Mouse (Mus musculus): ENCODE measurements at regions not wholly inside any gene's neighbourhood (a gene's known extent, or its start where the extent isn't known, plus 50 kb on each side); places are given as distances from the start of the nearest gene placed in this dataset.

- Histone ChIP-seq H3K4me1 (no peaks in the 10 kb centered on the region), H3K27ac (replicated peaks) (no peak overlapping the region), H3K27me3 (replicated peaks; ENCODE audit: low read depth, poor library complexity, severe bottlenecking) (no peaks in the 10 kb centered on the region), H3K36me3 (replicated peaks) (no peaks in the 10 kb centered on the region), H3K4me3 (no peak overlapping the region), H3K9me3 (no peaks in the 10 kb centered on the region)
- DNase-seq (ENCODE audit: low spot score), result no peak
- 93% methylated on average over 5 of the region's 5 CpGs for WGBS
Measured at GRCm38 (mm10) chr1:76212486-76212885, 666.4 kb downstream of the Slc4a3 start.

- no peak for DNase-seq (ENCODE audit: low spot score)
- peaks cover 24% of the 10 kb centered on the region for H3K4me1 ChIP-seq
- H3K27me3 ChIP-seq (replicated peaks; ENCODE audit: low read depth, poor library complexity, severe bottlenecking), result no peaks in the 10 kb centered on the region
- no peaks in the 10 kb centered on the region for H3K9me3 ChIP-seq
- no peak overlapping the region for H3K27ac ChIP-seq (replicated peaks)
- WGBS, result 71% methylated on average over 3 of the region's 3 CpGs
- no peaks in the 10 kb centered on the region for H3K36me3 ChIP-seq (replicated peaks)
- no peak overlapping the region for H3K4me3 ChIP-seq
Measured at GRCm38 (mm10) chr1:76244721-76245120, 698.7 kb downstream of the Slc4a3 start.

DNA sequence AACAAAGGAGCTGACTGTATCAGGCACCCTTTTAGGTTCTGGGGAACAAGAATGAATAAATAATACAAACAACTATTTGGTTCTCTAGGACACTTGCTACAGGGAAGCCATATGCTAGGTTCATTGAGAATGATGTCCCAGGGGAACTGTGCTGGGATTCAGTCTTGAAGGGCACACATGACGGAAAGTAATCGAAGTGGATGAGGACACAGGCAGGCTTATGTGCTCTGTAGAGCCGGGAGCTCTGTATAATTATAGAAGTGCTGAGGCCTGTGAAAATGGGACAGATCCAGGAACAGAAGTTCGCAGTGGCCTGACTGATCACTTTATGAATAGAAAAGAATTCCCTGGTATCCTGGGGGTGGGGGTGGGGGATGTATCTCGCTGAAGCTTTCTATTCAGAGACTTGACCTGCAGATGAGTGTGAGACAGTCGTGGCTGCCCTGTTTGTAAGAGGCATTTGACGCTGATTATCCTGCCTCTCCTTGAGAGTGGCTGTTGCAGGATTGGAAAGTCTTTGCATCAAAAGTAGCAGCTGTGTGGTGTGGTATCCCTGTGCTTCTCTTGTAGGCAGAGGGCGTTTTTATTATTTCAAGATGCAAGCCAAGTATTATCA, 700.2 kb downstream of the Slc4a3 start:
- no peak overlapping the region for H3K4me3 ChIP-seq
- H3K27ac ChIP-seq (replicated peaks), result 0 out of 2 replicates have a peak overlapping the region, but pooled peaks have one; percentile 30
- no peaks in the 10 kb centered on the region for H3K9me3 ChIP-seq
- H3K27me3 ChIP-seq (replicated peaks; ENCODE audit: low read depth, poor library complexity, severe bottlenecking), result no peaks in the 10 kb centered on the region
- 30% methylated on average over 8 of the region's 8 CpGs for WGBS
- peak; percentile 21 for DNase-seq (ENCODE audit: low spot score)
- peaks cover 35% of the 10 kb centered on the region for H3K4me1 ChIP-seq
- no peaks in the 10 kb centered on the region for H3K36me3 ChIP-seq (replicated peaks)

DNA sequence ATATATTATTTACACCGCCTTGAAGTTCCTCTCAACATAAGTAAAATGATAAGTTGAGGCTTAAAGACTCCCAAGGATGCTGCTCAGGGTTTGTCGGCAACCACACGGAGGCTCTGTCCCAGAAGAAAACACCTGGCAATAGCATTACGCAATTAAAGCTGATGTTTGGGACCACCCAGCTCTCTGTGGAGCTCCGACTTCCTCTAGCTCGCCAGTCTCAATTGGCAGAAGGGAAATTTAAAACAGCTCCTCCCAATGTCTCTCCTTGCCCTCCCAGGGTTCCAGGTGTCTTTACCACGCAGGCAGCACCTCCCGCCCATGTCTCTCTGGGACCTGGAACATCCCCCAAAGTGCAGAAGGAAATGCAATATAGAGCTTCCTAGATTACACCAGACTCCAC, 701.1 kb downstream of the Slc4a3 start:
- 39% methylated on average over 8 of the region's 8 CpGs for WGBS
- Histone ChIP-seq H3K27me3 (replicated peaks; ENCODE audit: low read depth, poor library complexity, severe bottlenecking) (no peaks in the 10 kb centered on the region), H3K36me3 (replicated peaks) (no peaks in the 10 kb centered on the region), H3K4me3 (no peak overlapping the region), H3K27ac (replicated peaks) (no peak overlapping the region), H3K4me1 (peaks cover 39% of the 10 kb centered on the region), H3K9me3 (no peaks in the 10 kb centered on the region)
- peak; percentile 37 for DNase-seq (ENCODE audit: low spot score)

DNA sequence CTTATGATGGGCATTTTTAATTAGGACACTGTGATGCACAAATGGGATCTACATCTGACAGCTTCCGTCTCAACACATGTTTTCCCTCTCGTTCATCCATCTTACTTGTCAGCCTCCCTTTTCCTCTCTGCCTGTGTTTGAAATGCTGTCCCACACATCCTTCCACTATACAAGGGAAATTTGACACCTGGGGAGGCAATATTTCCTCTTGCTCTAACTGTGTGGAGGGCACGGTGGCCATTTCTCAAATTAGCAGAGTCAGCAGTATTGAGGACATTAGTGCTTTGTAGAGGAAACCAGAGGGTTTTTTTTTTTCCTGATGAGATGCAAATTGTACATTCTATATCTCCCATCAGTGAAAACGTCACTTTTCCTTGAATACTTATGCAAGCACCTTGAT, 712.2 kb downstream of the Slc4a3 start:
- DNase-seq (ENCODE audit: low spot score), result no peak
- Histone ChIP-seq H3K36me3 (replicated peaks) (no peaks in the 10 kb centered on the region), H3K27me3 (replicated peaks; ENCODE audit: low read depth, poor library complexity, severe bottlenecking) (no peaks in the 10 kb centered on the region), H3K9me3 (no peaks in the 10 kb centered on the region), H3K27ac (replicated peaks) (no peak overlapping the region), H3K4me3 (no peak overlapping the region), H3K4me1 (peaks cover 13% of the 10 kb centered on the region)
- 44% methylated on average over 4 of the region's 4 CpGs for WGBS

DNA sequence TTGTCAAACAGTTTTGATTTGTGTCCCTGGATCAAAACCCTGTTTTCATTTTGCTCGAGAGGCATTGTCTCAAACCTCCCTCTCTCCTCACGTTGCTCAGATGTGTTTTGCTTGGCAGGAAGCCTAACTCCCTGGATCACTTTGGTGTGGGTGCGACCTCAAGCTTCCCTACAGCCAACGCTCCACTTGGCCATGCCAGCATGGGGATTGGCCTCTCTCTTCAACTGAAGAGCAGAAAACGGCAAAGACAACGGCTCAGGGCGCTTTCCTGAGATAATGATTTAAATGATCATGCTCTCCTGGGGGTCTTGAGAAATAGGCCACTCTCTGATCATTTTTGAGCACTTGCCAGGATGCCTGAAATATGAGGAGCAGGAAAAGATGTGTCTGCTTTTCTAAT, 730.1 kb downstream of the Slc4a3 start:
- no peaks in the 10 kb centered on the region for H3K36me3 ChIP-seq (replicated peaks)
- H3K9me3 ChIP-seq, result no peaks in the 10 kb centered on the region
- H3K27me3 ChIP-seq (replicated peaks; ENCODE audit: low read depth, poor library complexity, severe bottlenecking), result no peaks in the 10 kb centered on the region
- DNase-seq (ENCODE audit: low spot score), result no peak
- no peaks in the 10 kb centered on the region for H3K4me1 ChIP-seq
- no peak overlapping the region for H3K4me3 ChIP-seq
- no peak overlapping the region for H3K27ac ChIP-seq (replicated peaks)
- 54% methylated on average over 7 of the region's 7 CpGs for WGBS

- no peak overlapping the region for H3K27ac ChIP-seq (replicated peaks)
- 70% methylated on average over 3 of the region's 3 CpGs for WGBS
- H3K36me3 ChIP-seq (replicated peaks), result no peaks in the 10 kb centered on the region
- H3K4me1 ChIP-seq, result no peaks in the 10 kb centered on the region
- H3K4me3 ChIP-seq, result no peak overlapping the region
- no peaks in the 10 kb centered on the region for H3K9me3 ChIP-seq
- H3K27me3 ChIP-seq (replicated peaks; ENCODE audit: low read depth, poor library complexity, severe bottlenecking), result no peaks in the 10 kb centered on the region
- DNase-seq (ENCODE audit: low spot score), result no peak
Measured at GRCm38 (mm10) chr1:76276624-76277023, 730.6 kb downstream of the Slc4a3 start.

GRCm38 (mm10) chr1:76283322-76283721, 737.3 kb downstream of the Slc4a3 start:
- Histone ChIP-seq H3K9me3 (no peaks in the 10 kb centered on the region), H3K4me1 (no peaks in the 10 kb centered on the region), H3K27me3 (replicated peaks; ENCODE audit: low read depth, poor library complexity, severe bottlenecking) (no peaks in the 10 kb centered on the region), H3K36me3 (replicated peaks) (no peaks in the 10 kb centered on the region), H3K4me3 (no peak overlapping the region), H3K27ac (replicated peaks) (no peak overlapping the region)
- DNase-seq (ENCODE audit: low spot score), result no peak
- 62% methylated on average over 3 of the region's 3 CpGs for WGBS

- Histone ChIP-seq H3K36me3 (replicated peaks) (no peaks in the 10 kb centered on the region), H3K27ac (replicated peaks) (no peak overlapping the region), H3K4me3 (no peak overlapping the region), H3K9me3 (no peaks in the 10 kb centered on the region), H3K4me1 (peaks cover 9% of the 10 kb centered on the region; the same call in 1 of the 2 replicates), H3K27me3 (replicated peaks; ENCODE audit: low read depth, poor library complexity, severe bottlenecking) (no peaks in the 10 kb centered on the region)
- 70% methylated on average over 4 of the region's 4 CpGs for WGBS
- peak; percentile 10 for DNase-seq (ENCODE audit: low spot score)
Measured at GRCm38 (mm10) chr1:76322943-76323559, 777.0 kb downstream of the Slc4a3 start.

GRCm38 (mm10) chr1:76323592-76323991, 777.5 kb downstream of the Slc4a3 start:
- H3K4me3 ChIP-seq, result no peak overlapping the region
- H3K9me3 ChIP-seq, result no peaks in the 10 kb centered on the region
- H3K36me3 ChIP-seq (replicated peaks), result no peaks in the 10 kb centered on the region
- H3K27ac ChIP-seq (replicated peaks), result no peak overlapping the region
- 69% methylated on average over 4 of the region's 4 CpGs for WGBS
- H3K4me1 ChIP-seq, result peaks cover 9% of the 10 kb centered on the region; the same call in 1 of the 2 replicates
- peak; percentile 7 for DNase-seq (ENCODE audit: low spot score)
- H3K27me3 ChIP-seq (replicated peaks; ENCODE audit: low read depth, poor library complexity, severe bottlenecking), result no peaks in the 10 kb centered on the region

- no peaks in the 10 kb centered on the region for H3K27me3 ChIP-seq (replicated peaks; ENCODE audit: low read depth, poor library complexity, severe bottlenecking)
- no peaks in the 10 kb centered on the region for H3K4me1 ChIP-seq
- H3K27ac ChIP-seq (replicated peaks), result no peak overlapping the region
- no peak for DNase-seq (ENCODE audit: low spot score)
- H3K9me3 ChIP-seq, result no peaks in the 10 kb centered on the region
- no peaks in the 10 kb centered on the region for H3K36me3 ChIP-seq (replicated peaks)
- H3K4me3 ChIP-seq, result no peak overlapping the region
Measured at GRCm38 (mm10) chr1:76336011-76336410, 789.9 kb downstream of the Slc4a3 start.

DNA sequence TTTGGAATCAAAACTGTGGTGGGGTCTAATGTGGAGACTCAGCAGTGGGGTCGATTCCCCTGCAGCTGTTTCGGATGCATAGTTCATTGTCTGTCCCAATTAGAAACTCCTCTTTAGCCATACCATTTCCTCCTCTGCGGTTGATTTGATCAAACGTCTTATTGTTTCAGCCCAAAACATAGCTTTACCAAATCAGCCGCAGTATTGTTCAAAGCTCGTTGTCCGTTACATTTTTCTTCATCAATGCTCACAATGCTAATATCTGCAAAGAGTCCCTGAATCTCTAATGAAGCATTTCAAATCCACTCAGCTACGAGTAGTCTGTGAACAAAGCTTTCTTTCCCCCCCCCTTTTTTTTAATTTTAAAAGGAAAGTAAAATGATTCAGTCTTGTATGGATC, 816.0 kb downstream of the Slc4a3 start:
- Histone ChIP-seq H3K27ac (replicated peaks) (no peak overlapping the region), H3K36me3 (replicated peaks) (no peaks in the 10 kb centered on the region), H3K9me3 (no peaks in the 10 kb centered on the region), H3K4me3 (no peak overlapping the region), H3K27me3 (replicated peaks; ENCODE audit: low read depth, poor library complexity, severe bottlenecking) (no peaks in the 10 kb centered on the region), H3K4me1 (peaks cover 8% of the 10 kb centered on the region; the same call in 1 of the 2 replicates)
- 58% methylated on average over 8 of the region's 8 CpGs for WGBS
- no peak for DNase-seq (ENCODE audit: low spot score)

DNA sequence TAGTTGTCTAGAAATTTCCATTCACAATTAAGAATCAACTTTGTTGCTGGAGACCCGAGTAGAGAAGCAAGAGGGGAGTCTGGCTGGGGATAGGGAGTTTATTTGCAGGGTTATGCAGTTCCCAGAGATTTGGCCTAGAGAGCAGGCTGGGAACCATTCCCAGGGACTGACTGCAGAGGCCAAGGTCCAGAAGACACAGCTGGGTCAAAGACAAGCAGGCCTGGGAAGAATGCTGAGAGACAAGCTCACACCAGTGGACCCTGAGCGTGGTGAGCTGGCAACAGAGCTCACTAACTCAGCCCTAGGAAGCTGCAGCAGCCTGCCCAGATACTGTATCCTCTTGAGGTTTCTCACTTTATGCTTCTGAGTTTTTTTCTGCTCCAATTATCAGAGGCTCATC, 827.9 kb downstream of the Slc4a3 start:
- H3K4me1 ChIP-seq, result no peaks in the 10 kb centered on the region
- WGBS, result 80% methylated on average over 2 of the region's 2 CpGs
- DNase-seq (ENCODE audit: low spot score), result no peak
- H3K4me3 ChIP-seq, result no peak overlapping the region
- no peaks in the 10 kb centered on the region for H3K27me3 ChIP-seq (replicated peaks; ENCODE audit: low read depth, poor library complexity, severe bottlenecking)
- H3K36me3 ChIP-seq (replicated peaks), result no peaks in the 10 kb centered on the region
- H3K27ac ChIP-seq (replicated peaks), result no peak overlapping the region
- H3K9me3 ChIP-seq, result no peaks in the 10 kb centered on the region

Data from embryonic facial prominence, embryonic 10.5 days (tissue).